Mouse (Mus musculus) neural tube, embryonic 14.5 days (tissue): ENCODE data around the gene Rufy4. TPM values are rescaled to one million over a fixed set of nuclear protein-coding genes. Genes with fewer than 3 reads are reported as not detected.

Source experiments
- polyA plus RNA-seq: library from polyadenylated mRNA; unstranded; fragments of >200 nt; fragmentation: Nextera tagmentation; extraction: Ambion mirVana; gene quantifications from 2 replicates; pipeline ENCODE4 v1.2.1, GENCODE M21; 2014

Gene Rufy4
- polyA plus RNA-seq, 1 experiment from 2014 or later = 0.15 TPM

Other genes with a start within 250 kb of the Rufy4 start
- 11.3 and 12.7 TPM in 2 replicates for gene Tns1, start 1.1 kb upstream of the Rufy4 start, polyA plus RNA-seq
- gene Cxcr2, start 28.4 kb downstream of the Rufy4 start, polyA plus RNA-seq = 0.07 and 0.08 TPM in 2 replicates
- gene Cxcr1, start 69.1 kb downstream of the Rufy4 start, polyA plus RNA-seq = not detected in 2 replicates
- 294 and 316 TPM in 2 replicates for gene Arpc2, start 110.5 kb downstream of the Rufy4 start, polyA plus RNA-seq
- gene Gpbar1, start 153.0 kb downstream of the Rufy4 start, polyA plus RNA-seq = not detected in 2 replicates
- gene Aamp, start 159.2 kb downstream of the Rufy4 start, polyA plus RNA-seq = 188 and 204 TPM in 2 replicates
- 137 and 145 TPM in 2 replicates for gene Pnkd, start 159.4 kb downstream of the Rufy4 start, polyA plus RNA-seq
- 7.3 and 7.5 TPM in 2 replicates for gene Tmbim1, start 180.1 kb downstream of the Rufy4 start, polyA plus RNA-seq
- 0.86 and 1.1 TPM in 2 replicates for gene Catip, start 236.6 kb downstream of the Rufy4 start, polyA plus RNA-seq
- gene Slc11a1, start 249.7 kb downstream of the Rufy4 start, polyA plus RNA-seq = 1.7 and 2.2 TPM in 2 replicates